ENCODE assay signal across 15 mouse cellular contexts in the genomic region with DNA sequence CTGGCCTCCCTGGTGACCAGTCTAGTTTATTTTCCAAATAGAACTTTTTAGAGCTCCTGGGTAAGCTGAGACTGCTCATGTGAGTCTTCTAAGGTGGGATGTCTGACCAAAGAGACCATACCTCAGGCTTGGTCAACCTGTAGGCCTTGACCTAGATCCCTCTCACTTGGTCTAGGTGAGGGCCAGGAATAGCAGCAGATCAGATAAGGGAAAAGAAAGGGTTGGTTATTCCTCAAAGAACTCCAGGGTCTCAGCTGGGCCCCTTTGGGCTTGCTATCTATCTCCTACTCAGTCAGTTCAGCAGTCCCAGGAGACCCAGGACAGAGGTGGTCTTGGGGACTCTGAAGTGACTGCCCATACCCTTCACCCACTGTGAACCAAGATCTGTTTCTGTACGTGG. TPM values are rescaled to one million over a fixed set of nuclear protein-coding genes. Genes with fewer than 3 reads are reported as not detected.
DNase-seq lines count a peak whose midpoint lies in the region; ATAC-seq and TF ChIP-seq lines count a peak whose summit lies in the region.
"Had no signal": no experiment of that assay in that cellular context is flagged by ENCODE, and none has a peak within 500 bp of the region (broad histone marks: within the 10 kb centered on the region; RNA-seq: fewer than 3 reads in every experiment).

No protein-coding gene starts in this region.

- H3K4me2 ChIP-seq in forebrain, embryonic 16.5 days (ENCODE audit: low read length) = no peak overlapping the region
- H3K4me2 ChIP-seq in midbrain, embryonic 12.5 days (replicated peaks) = 0 out of 2 replicates have a peak overlapping the region, but pooled peaks have one; percentile 13
- no peak overlapping the region for H3K4me2 ChIP-seq in kidney, embryonic 16.5 days (replicated peaks; ENCODE audit: low read depth, low read length)
- H3K4me2 ChIP-seq: embryonic facial prominence, embryonic 12.5 days had no signal

- no peak for TF ChIP-seq RAD21 in MEL (IDR thresholded peaks at IDR 0.05; ENCODE audit: low read depth, low read length)

- no peak for TF ChIP-seq POLR2A in heart, adult 2 months (IDR thresholded peaks at IDR 0.05; ENCODE audit: insufficient read depth, low read depth, low read length)
- TF ChIP-seq POLR2A in MEL (IDR thresholded peaks at IDR 0.05; ENCODE audit: control insufficient read depth in 1 of 2, insufficient read depth in 1 of 2, low read depth in 1 of 2, low read length in 2 of 2, poor library complexity in 1 of 2) = no peak

- peaks cover 76% of the 10 kb centered on the region for H3K4me1 ChIP-seq in heart, embryonic 10.5 days
- H3K4me1 ChIP-seq in heart, adult 2 months (ENCODE audit: control insufficient read depth, insufficient read depth, low read length) = no peaks in the 10 kb centered on the region
- H3K4me1 ChIP-seq in MEL (ENCODE audit: control insufficient read depth in 1 of 2, insufficient read depth in 2 of 2, low read length in 2 of 2) = no peaks in the 10 kb centered on the region
- H3K4me1 ChIP-seq in forebrain, embryonic 16.5 days (replicated peaks; ENCODE audit: control insufficient read depth, insufficient read depth, low read length) = peaks cover 51% of the 10 kb centered on the region
- peaks cover 92% of the 10 kb centered on the region for H3K4me1 ChIP-seq in midbrain, embryonic 12.5 days
- H3K4me1 ChIP-seq in kidney, embryonic 16.5 days (ENCODE audit: insufficient read depth, low read length) = peaks cover 44% of the 10 kb centered on the region

- no peaks in the 10 kb centered on the region for H3K36me3 ChIP-seq in heart, embryonic 10.5 days
- H3K36me3 ChIP-seq in heart, adult 2 months (ENCODE audit: control insufficient read depth, insufficient read depth, low read length) = no peaks in the 10 kb centered on the region
- no peaks in the 10 kb centered on the region for H3K36me3 ChIP-seq in MEL (ENCODE audit: control insufficient read depth in 1 of 2, insufficient read depth in 2 of 2, low read length in 2 of 2)
- no peaks in the 10 kb centered on the region for H3K36me3 ChIP-seq in forebrain, embryonic 16.5 days (ENCODE audit: control insufficient read depth, insufficient read depth)
- no peaks in the 10 kb centered on the region for H3K36me3 ChIP-seq in midbrain, embryonic 12.5 days
- H3K36me3 ChIP-seq in kidney, embryonic 16.5 days (ENCODE audit: insufficient read depth, low read length) = no peaks in the 10 kb centered on the region
- H3K36me3 ChIP-seq: embryonic facial prominence, embryonic 12.5 days had no signal

- no peak for DNase-seq in heart, embryonic 10.5 days (ENCODE audit: low spot score)
- DNase-seq in heart, adult 2 months = no peak
- DNase-seq in MEL (ENCODE audit: low read depth, low spot score) = no peak
- DNase-seq in ovary, postnatal 14 days (ENCODE audit: low spot score) = no peak
- DNase-seq: cerebellum, adult 9-10 months; heart, postnatal 4 days; kidney, adult 8-10 months; lung, postnatal 10 days; thymus, adult 2 months had no signal

- 48% methylated on average over 1 of the region's 1 CpGs for WGBS in heart, embryonic 10.5 days
- 92% methylated on average over 1 of the region's 1 CpGs for WGBS in heart, adult 2 months
- WGBS in forebrain, embryonic 16.5 days = 6% methylated on average over 1 of the region's 1 CpGs
- 5% methylated on average over 1 of the region's 1 CpGs for WGBS in midbrain, embryonic 12.5 days
- WGBS in kidney, embryonic 16.5 days = 73% methylated on average over 1 of the region's 1 CpGs

- TF ChIP-seq EP300 in heart, adult 2 months (IDR thresholded peaks at IDR 0.05; ENCODE audit: insufficient read depth, low read depth, low read length) = no peak
- TF ChIP-seq EP300 in MEL (IDR thresholded peaks at IDR 0.05; ENCODE audit: low read depth in 1 of 2, low read length in 2 of 2) = no peak

- H3K79me2 ChIP-seq in heart, adult 2 months (replicated peaks; ENCODE audit: control insufficient read depth, insufficient read depth, low read length) = no peaks in the 10 kb centered on the region
- H3K79me2 ChIP-seq in MEL (ENCODE audit: control insufficient read depth, insufficient read depth, low read length, poor library complexity) = no peaks in the 10 kb centered on the region

- no peak for TF ChIP-seq CTCF in heart, adult 2 months (IDR thresholded peaks at IDR 0.05)
- TF ChIP-seq CTCF in MEL (IDR thresholded peaks at IDR 0.05 in 2 of 3, conservative IDR thresholded peaks at IDR 0.05 in 1 of 3; ENCODE audit: control insufficient read depth in 1 of 3, insufficient read depth in 1 of 3, low read depth in 2 of 3, low read length in 3 of 3, poor library complexity in 1 of 3, severe bottlenecking in 1 of 3) = no peak

- no peak for ATAC-seq in forebrain, embryonic 16.5 days
- no peak for ATAC-seq in midbrain, embryonic 12.5 days (ENCODE audit: low FRiP score, low read depth)
- ATAC-seq in kidney, embryonic 16.5 days (ENCODE audit: low FRiP score, low TSS enrichment) = no peak
- no peak for ATAC-seq in erythroblast, adult 5-6 weeks (replicated peaks; ENCODE audit: low FRiP score, poor library complexity, severe bottlenecking)

- no peaks in the 10 kb centered on the region for H3K9me3 ChIP-seq in heart, embryonic 10.5 days
- no peaks in the 10 kb centered on the region for H3K9me3 ChIP-seq in MEL (replicated peaks; ENCODE audit: insufficient read depth, low read length)
- H3K9me3 ChIP-seq in forebrain, embryonic 16.5 days (ENCODE audit: control insufficient read depth, low read length) = no peaks in the 10 kb centered on the region
- no peaks in the 10 kb centered on the region for H3K9me3 ChIP-seq in midbrain, embryonic 12.5 days
- no peaks in the 10 kb centered on the region for H3K9me3 ChIP-seq in kidney, embryonic 16.5 days (ENCODE audit: low read length)
- H3K9me3 ChIP-seq: embryonic facial prominence, embryonic 12.5 days had no signal

- intact Hi-C loops in heart, adult 2 months (cut with DNase I) = no loop called here

- H3K27ac ChIP-seq in heart, embryonic 10.5 days = peak overlapping the region; percentile 22; the same call in 1 of the 2 replicates
- no peak overlapping the region for H3K27ac ChIP-seq in heart, adult 2 months
- no peak overlapping the region for H3K27ac ChIP-seq in MEL (ENCODE audit: control insufficient read depth, low read depth, low read length)
- H3K27ac ChIP-seq in forebrain, embryonic 16.5 days (ENCODE audit: low read length) = 0 out of 2 replicates have a peak overlapping the region, but pooled peaks have one; percentile 29
- peak overlapping the region; percentile 52; the same call in 1 of the 2 replicates for H3K27ac ChIP-seq in midbrain, embryonic 12.5 days (replicated peaks)
- no peak overlapping the region for H3K27ac ChIP-seq in kidney, embryonic 16.5 days (ENCODE audit: low read length)

- no peak overlapping the region for H3K9ac ChIP-seq in heart, adult 2 months (ENCODE audit: low read depth, low read length)
- H3K9ac ChIP-seq in MEL (ENCODE audit: control insufficient read depth, low read depth, low read length, poor library complexity, severe bottlenecking) = no peak overlapping the region
- H3K9ac ChIP-seq in forebrain, embryonic 16.5 days (replicated peaks; ENCODE audit: low read depth, low read length) = no peak overlapping the region
- no peak overlapping the region for H3K9ac ChIP-seq in midbrain, embryonic 12.5 days (replicated peaks)
- no peak overlapping the region for H3K9ac ChIP-seq in kidney, embryonic 16.5 days (replicated peaks; ENCODE audit: low read length)
- H3K9ac ChIP-seq: embryonic facial prominence, embryonic 12.5 days had no signal

- no peak overlapping the region for H3K4me3 ChIP-seq in heart, embryonic 10.5 days
- H3K4me3 ChIP-seq in heart, adult 2 months = no peak overlapping the region
- no peak overlapping the region for H3K4me3 ChIP-seq in MEL (ENCODE audit: control insufficient read depth in 1 of 2, insufficient read depth in 1 of 2, low read depth in 2 of 2, low read length in 2 of 2)
- H3K4me3 ChIP-seq in forebrain, embryonic 16.5 days (replicated peaks; ENCODE audit: low read length) = no peak overlapping the region
- no peak overlapping the region for H3K4me3 ChIP-seq in midbrain, embryonic 12.5 days
- no peak overlapping the region for H3K4me3 ChIP-seq in kidney, embryonic 16.5 days (ENCODE audit: low read length)
- H3K4me3 ChIP-seq: embryonic facial prominence, embryonic 12.5 days had no signal

- H3K27me3 ChIP-seq in heart, embryonic 10.5 days (ENCODE audit: insufficient read depth, poor library complexity, severe bottlenecking) = peaks cover 95% of the 10 kb centered on the region
- no peaks in the 10 kb centered on the region for H3K27me3 ChIP-seq in heart, adult 2 months (ENCODE audit: control insufficient read depth, insufficient read depth, low read length)
- H3K27me3 ChIP-seq in MEL (ENCODE audit: control insufficient read depth in 1 of 2, insufficient read depth in 2 of 2, low read length in 2 of 2) = peaks cover 2 to 11% of the 10 kb centered on the region in 2 experiments
- 0 out of 2 replicates have a peak, but pooled peaks cover 6% of the 10 kb centered on the region for H3K27me3 ChIP-seq in forebrain, embryonic 16.5 days (replicated peaks; ENCODE audit: control insufficient read depth, insufficient read depth, low read length)
- H3K27me3 ChIP-seq in midbrain, embryonic 12.5 days = peaks cover 94% of the 10 kb centered on the region
- peaks cover 6% of the 10 kb centered on the region; the same call in 1 of the 2 replicates for H3K27me3 ChIP-seq in kidney, embryonic 16.5 days (ENCODE audit: insufficient read depth, low read length)

RNA-seq across cellular contexts. Expression of a gene that starts 23.9 kb away (rescaled TPM):
- polyA plus RNA-seq in heart, embryonic 10.5 days (2016; fragmentation: Nextera tagmentation; extraction: Ambion mirVana) = 5.8 and 8.6 TPM in 2 replicates
- 10 to 100 TPM in 1 of 2 experiments, 1 to 10 TPM in 1; 8.6 to 10.1 TPM for total RNA-seq in heart, adult 2 months (2021)
- polyA plus RNA-seq in heart, adult 2 months (2012; rRNA removed) = 15.1 and 15.4 TPM in 2 replicates
- total RNA-seq in MEL (2012; rRNA removed) = 4.8 and 6.0 TPM in 2 replicates
- 10 to 100 TPM in 1 of 2 experiments, not detected in 1; 10.2 TPM for polyA plus RNA-seq in MEL (2012; ENCODE audit: insufficient read depth in 1 of 2, insufficient read length in 2 of 2, low read depth in 1 of 2, low replicate concordance in 2 of 2, missing spikeins in 1 of 2)
- polyA plus RNA-seq in forebrain, embryonic 16.5 days (2015; fragmentation: Nextera tagmentation; extraction: Ambion mirVana) = 29.9 and 33.0 TPM in 2 replicates
- 66.2 and 88.3 TPM in 2 replicates for polyA plus RNA-seq in midbrain, embryonic 12.5 days (2016; fragmentation: Nextera tagmentation; extraction: Ambion mirVana)
- polyA plus RNA-seq in kidney, embryonic 16.5 days (2015; fragmentation: Nextera tagmentation; extraction: Ambion mirVana) = 19.1 and 21.9 TPM in 2 replicates
- not detected in 2 replicates for total RNA-seq in erythroblast, adult 5-6 weeks (2015; ENCODE audit: low replicate concordance)
- not detected in 2 replicates for total RNA-seq in erythroblast, adult 5-6 weeks (2017; ENCODE audit: low replicate concordance)
- total RNA-seq: monocyte, adult 5-6 weeks had no signal

RNA-seq across cellular contexts. Expression of a gene that starts 39.3 kb away (rescaled TPM):
- 37.7 and 42.5 TPM in 2 replicates for polyA plus RNA-seq in heart, embryonic 10.5 days (2016; fragmentation: Nextera tagmentation; extraction: Ambion mirVana)
- 10 to 100 TPM; 19.3 to 21.8 TPM for total RNA-seq in heart, adult 2 months (2021)
- polyA plus RNA-seq in heart, adult 2 months (2012; rRNA removed) = 40.1 and 49.0 TPM in 2 replicates
- 33.3 and 40.2 TPM in 2 replicates for total RNA-seq in MEL (2012; rRNA removed)
- 10 to 100 TPM in 1 of 2 experiments, not detected in 1; 51.3 TPM for polyA plus RNA-seq in MEL (2012; ENCODE audit: insufficient read depth in 1 of 2, insufficient read length in 2 of 2, low read depth in 1 of 2, low replicate concordance in 2 of 2, missing spikeins in 1 of 2)
- polyA plus RNA-seq in forebrain, embryonic 16.5 days (2015; fragmentation: Nextera tagmentation; extraction: Ambion mirVana) = 35.4 and 39.1 TPM in 2 replicates
- polyA plus RNA-seq in midbrain, embryonic 12.5 days (2016; fragmentation: Nextera tagmentation; extraction: Ambion mirVana) = 31.8 and 37.5 TPM in 2 replicates
- 48.5 and 50.8 TPM in 2 replicates for polyA plus RNA-seq in kidney, embryonic 16.5 days (2015; fragmentation: Nextera tagmentation; extraction: Ambion mirVana)
- total RNA-seq in erythroblast, adult 5-6 weeks (2015; ENCODE audit: low replicate concordance) = 10.0 and 12.3 TPM in 2 replicates
- 10.1 and 14.2 TPM in 2 replicates for total RNA-seq in erythroblast, adult 5-6 weeks (2017; ENCODE audit: low replicate concordance)

RNA-seq across cellular contexts. Expression of a gene that starts 39.6 kb away (rescaled TPM):
- 185 and 235 TPM in 2 replicates for polyA plus RNA-seq in heart, embryonic 10.5 days (2016; fragmentation: Nextera tagmentation; extraction: Ambion mirVana)
- 1 to 10 TPM; 1.4 to 3.1 TPM for total RNA-seq in heart, adult 2 months (2021)
- polyA plus RNA-seq in heart, adult 2 months (2012; rRNA removed) = 1.8 and 2.6 TPM in 2 replicates
- 149 and 151 TPM in 2 replicates for total RNA-seq in MEL (2012; rRNA removed)
- 100 to 1,000 TPM; 165 to 609 TPM for polyA plus RNA-seq in MEL (2012; ENCODE audit: insufficient read depth in 1 of 2, insufficient read length in 2 of 2, low read depth in 1 of 2, low replicate concordance in 2 of 2, missing spikeins in 1 of 2)
- 71.9 and 85.2 TPM in 2 replicates for polyA plus RNA-seq in forebrain, embryonic 16.5 days (2015; fragmentation: Nextera tagmentation; extraction: Ambion mirVana)
- 203 and 205 TPM in 2 replicates for polyA plus RNA-seq in midbrain, embryonic 12.5 days (2016; fragmentation: Nextera tagmentation; extraction: Ambion mirVana)
- polyA plus RNA-seq in kidney, embryonic 16.5 days (2015; fragmentation: Nextera tagmentation; extraction: Ambion mirVana) = 186 and 192 TPM in 2 replicates
- 58.2 and 84.0 TPM in 2 replicates for total RNA-seq in erythroblast, adult 5-6 weeks (2015; ENCODE audit: low replicate concordance)
- total RNA-seq in erythroblast, adult 5-6 weeks (2017; ENCODE audit: low replicate concordance) = 72.4 and 139 TPM in 2 replicates

RNA-seq across cellular contexts. Expression of a gene that starts 45.2 kb away (rescaled TPM):
- 173 and 225 TPM in 2 replicates for polyA plus RNA-seq in heart, embryonic 10.5 days (2016; fragmentation: Nextera tagmentation; extraction: Ambion mirVana)
- total RNA-seq in heart, adult 2 months (2021) = 10 to 100 TPM; 10.6 to 12.7 TPM
- 7.7 and 13.8 TPM in 2 replicates for polyA plus RNA-seq in heart, adult 2 months (2012; rRNA removed)
- total RNA-seq in MEL (2012; rRNA removed) = 250 and 255 TPM in 2 replicates
- polyA plus RNA-seq in MEL (2012; ENCODE audit: insufficient read depth in 1 of 2, insufficient read length in 2 of 2, low read depth in 1 of 2, low replicate concordance in 2 of 2, missing spikeins in 1 of 2) = 100 to 1,000 TPM; 233 to 731 TPM
- polyA plus RNA-seq in forebrain, embryonic 16.5 days (2015; fragmentation: Nextera tagmentation; extraction: Ambion mirVana) = 126 and 130 TPM in 2 replicates
- polyA plus RNA-seq in midbrain, embryonic 12.5 days (2016; fragmentation: Nextera tagmentation; extraction: Ambion mirVana) = 231 TPM in 2 replicates
- 227 and 228 TPM in 2 replicates for polyA plus RNA-seq in kidney, embryonic 16.5 days (2015; fragmentation: Nextera tagmentation; extraction: Ambion mirVana)
- total RNA-seq in erythroblast, adult 5-6 weeks (2015; ENCODE audit: low replicate concordance) = 123 and 133 TPM in 2 replicates
- total RNA-seq in erythroblast, adult 5-6 weeks (2017; ENCODE audit: low replicate concordance) = 192 and 271 TPM in 2 replicates

Comparison
In these comparisons a context has a peak if more than half of its experiments do, and no peak if none do; other contexts are left out.
1. H3K27ac ChIP-seq: peak in heart, embryonic 10.5 days (single experiment), forebrain, embryonic 16.5 days (single experiment) and midbrain, embryonic 12.5 days (single experiment); none in heart, adult 2 months (single experiment), MEL (single experiment) and kidney, embryonic 16.5 days (single experiment).
2. RNA of a gene that starts 39.6 kb away (polyA plus RNA-seq): 165 to 609 TPM in MEL, 185 to 235 TPM in heart, embryonic 10.5 days, 203 to 205 TPM in midbrain, embryonic 12.5 days, 186 to 192 TPM in kidney, embryonic 16.5 days and 71.9 to 85.2 TPM in forebrain, embryonic 16.5 days; 1.8 to 2.6 TPM in heart, adult 2 months; every median in the first group is over 10 times any median in the second.